Mouse (Mus musculus): ENCODE measurements around the gene Crybb1. TPM values are rescaled to one million over a fixed set of nuclear protein-coding genes. Genes with fewer than 3 reads are reported as not detected.

The Crybb1 gene
- polyA plus RNA-seq, 1 experiment = not detected

GRCm38 (mm10) chr5:112254282-112254806 lies 1.3 kb upstream of the Crybb1 start:
- Histone ChIP-seq H3K36me3 (ENCODE audit: control insufficient read depth, insufficient read depth, low read length, poor library complexity, severe bottlenecking) (no peaks in the 10 kb centered on the region), H3K27me3 (ENCODE audit: control insufficient read depth, insufficient read depth, low read length, poor library complexity, severe bottlenecking) (no peaks in the 10 kb centered on the region), H3K4me3 (ENCODE audit: low read depth, low read length) (no peak overlapping the region), H3K9me3 (replicated peaks; ENCODE audit: control insufficient read depth, insufficient read depth, low read length, poor library complexity, severe bottlenecking) (no peaks in the 10 kb centered on the region), H3K9ac (ENCODE audit: low read depth, poor library complexity, severe bottlenecking) (no peak overlapping the region), H3K27ac (ENCODE audit: insufficient read depth, low read length) (no peak overlapping the region), H3K4me1 (ENCODE audit: control insufficient read depth, insufficient read depth, low read length) (no peaks in the 10 kb centered on the region)
- no peak for TF ChIP-seq EP300 (IDR thresholded peaks at IDR 0.05; ENCODE audit: insufficient read depth, low read depth, low read length)
- no peak for TF ChIP-seq CTCF (IDR thresholded peaks at IDR 0.05; ENCODE audit: low read depth, low read length)
- TF ChIP-seq POLR2A (IDR thresholded peaks at IDR 0.05; ENCODE audit: insufficient read depth, low read length) = no peak

GRCm38 (mm10) chr5:112256457-112256856 lies 842 bp downstream of the Crybb1 start:
- Histone ChIP-seq H3K36me3 (ENCODE audit: control insufficient read depth, insufficient read depth, low read length, poor library complexity, severe bottlenecking) (no peaks in the 10 kb centered on the region), H3K4me3 (ENCODE audit: low read depth, low read length) (no peak overlapping the region), H3K9me3 (replicated peaks; ENCODE audit: control insufficient read depth, insufficient read depth, low read length, poor library complexity, severe bottlenecking) (no peaks in the 10 kb centered on the region), H3K4me1 (ENCODE audit: control insufficient read depth, insufficient read depth, low read length) (no peaks in the 10 kb centered on the region), H3K27ac (ENCODE audit: insufficient read depth, low read length) (no peak overlapping the region), H3K9ac (ENCODE audit: low read depth, poor library complexity, severe bottlenecking) (no peak overlapping the region), H3K27me3 (ENCODE audit: control insufficient read depth, insufficient read depth, low read length, poor library complexity, severe bottlenecking) (no peaks in the 10 kb centered on the region)
- TF ChIP-seq POLR2A (IDR thresholded peaks at IDR 0.05; ENCODE audit: insufficient read depth, low read length) = no peak
- no peak for TF ChIP-seq CTCF (IDR thresholded peaks at IDR 0.05; ENCODE audit: low read depth, low read length)
- no peak for TF ChIP-seq EP300 (IDR thresholded peaks at IDR 0.05; ENCODE audit: insufficient read depth, low read depth, low read length)

- Histone ChIP-seq H3K27ac (ENCODE audit: insufficient read depth, low read length) (no peak overlapping the region), H3K4me1 (ENCODE audit: control insufficient read depth, insufficient read depth, low read length) (no peaks in the 10 kb centered on the region), H3K9ac (ENCODE audit: low read depth, poor library complexity, severe bottlenecking) (no peak overlapping the region), H3K36me3 (ENCODE audit: control insufficient read depth, insufficient read depth, low read length, poor library complexity, severe bottlenecking) (no peaks in the 10 kb centered on the region), H3K27me3 (ENCODE audit: control insufficient read depth, insufficient read depth, low read length, poor library complexity, severe bottlenecking) (no peaks in the 10 kb centered on the region), H3K9me3 (replicated peaks; ENCODE audit: control insufficient read depth, insufficient read depth, low read length, poor library complexity, severe bottlenecking) (no peaks in the 10 kb centered on the region), H3K4me3 (ENCODE audit: low read depth, low read length) (no peak overlapping the region)
- TF ChIP-seq EP300 (IDR thresholded peaks at IDR 0.05; ENCODE audit: insufficient read depth, low read depth, low read length) (no peak), POLR2A (IDR thresholded peaks at IDR 0.05; ENCODE audit: insufficient read depth, low read length) (no peak), CTCF (IDR thresholded peaks at IDR 0.05; ENCODE audit: low read depth, low read length) (no peak)
Measured at GRCm38 (mm10) chr5:112257896-112258295, 2.3 kb downstream of the Crybb1 start.

GRCm38 (mm10) chr5:112259862-112260650 lies 4.4 kb downstream of the Crybb1 start:
- no peaks in the 10 kb centered on the region for H3K27me3 ChIP-seq (ENCODE audit: control insufficient read depth, insufficient read depth, low read length, poor library complexity, severe bottlenecking)
- TF ChIP-seq EP300 (IDR thresholded peaks at IDR 0.05; ENCODE audit: insufficient read depth, low read depth, low read length) (no peak), CTCF (IDR thresholded peaks at IDR 0.05; ENCODE audit: low read depth, low read length) (no peak), POLR2A (IDR thresholded peaks at IDR 0.05; ENCODE audit: insufficient read depth, low read length) (no peak)
- H3K36me3 ChIP-seq (ENCODE audit: control insufficient read depth, insufficient read depth, low read length, poor library complexity, severe bottlenecking) = no peaks in the 10 kb centered on the region
- H3K9ac ChIP-seq (ENCODE audit: low read depth, poor library complexity, severe bottlenecking) = no peak overlapping the region
- H3K9me3 ChIP-seq (replicated peaks; ENCODE audit: control insufficient read depth, insufficient read depth, low read length, poor library complexity, severe bottlenecking) = no peaks in the 10 kb centered on the region
- no peak overlapping the region for H3K4me3 ChIP-seq (ENCODE audit: low read depth, low read length)
- H3K27ac ChIP-seq (ENCODE audit: insufficient read depth, low read length) = no peak overlapping the region
- H3K4me1 ChIP-seq (ENCODE audit: control insufficient read depth, insufficient read depth, low read length) = peaks cover under 1% of the 10 kb centered on the region

- H3K9ac ChIP-seq (ENCODE audit: low read depth, poor library complexity, severe bottlenecking) = no peak overlapping the region
- no peaks in the 10 kb centered on the region for H3K36me3 ChIP-seq (ENCODE audit: control insufficient read depth, insufficient read depth, low read length, poor library complexity, severe bottlenecking)
- peaks cover 3% of the 10 kb centered on the region for H3K4me1 ChIP-seq (ENCODE audit: control insufficient read depth, insufficient read depth, low read length)
- no peak overlapping the region for H3K27ac ChIP-seq (ENCODE audit: insufficient read depth, low read length)
- TF ChIP-seq EP300 (IDR thresholded peaks at IDR 0.05; ENCODE audit: insufficient read depth, low read depth, low read length) (no peak), CTCF (IDR thresholded peaks at IDR 0.05; ENCODE audit: low read depth, low read length) (no peak), POLR2A (IDR thresholded peaks at IDR 0.05; ENCODE audit: insufficient read depth, low read length) (no peak)
- H3K9me3 ChIP-seq (replicated peaks; ENCODE audit: control insufficient read depth, insufficient read depth, low read length, poor library complexity, severe bottlenecking) = no peaks in the 10 kb centered on the region
- no peak overlapping the region for H3K4me3 ChIP-seq (ENCODE audit: low read depth, low read length)
- H3K27me3 ChIP-seq (ENCODE audit: control insufficient read depth, insufficient read depth, low read length, poor library complexity, severe bottlenecking) = no peaks in the 10 kb centered on the region
Measured at GRCm38 (mm10) chr5:112260818-112261217, 5.2 kb downstream of the Crybb1 start.

GRCm38 (mm10) chr5:112264099-112264498 lies 8.5 kb downstream of the Crybb1 start:
- no peak overlapping the region for H3K9ac ChIP-seq (ENCODE audit: low read depth, poor library complexity, severe bottlenecking)
- H3K4me3 ChIP-seq (ENCODE audit: low read depth, low read length) = no peak overlapping the region
- TF ChIP-seq POLR2A (IDR thresholded peaks at IDR 0.05; ENCODE audit: insufficient read depth, low read length) (no peak), CTCF (IDR thresholded peaks at IDR 0.05; ENCODE audit: low read depth, low read length) (no peak), EP300 (IDR thresholded peaks at IDR 0.05; ENCODE audit: insufficient read depth, low read depth, low read length) (no peak)
- H3K36me3 ChIP-seq (ENCODE audit: control insufficient read depth, insufficient read depth, low read length, poor library complexity, severe bottlenecking) = no peaks in the 10 kb centered on the region
- H3K9me3 ChIP-seq (replicated peaks; ENCODE audit: control insufficient read depth, insufficient read depth, low read length, poor library complexity, severe bottlenecking) = no peaks in the 10 kb centered on the region
- peaks cover 3% of the 10 kb centered on the region for H3K4me1 ChIP-seq (ENCODE audit: control insufficient read depth, insufficient read depth, low read length)
- H3K27ac ChIP-seq (ENCODE audit: insufficient read depth, low read length) = no peak overlapping the region
- H3K27me3 ChIP-seq (ENCODE audit: control insufficient read depth, insufficient read depth, low read length, poor library complexity, severe bottlenecking) = no peaks in the 10 kb centered on the region
